21 mouse cellular contexts compared by ENCODE assay signal in genomic region chr16:55612001-55612400, GRCm38 (mm10).
"Had no signal": no experiment of that assay in that cellular context is flagged by ENCODE, and none has a peak within 500 bp of the region (broad histone marks: within the 10 kb centered on the region; RNA-seq: fewer than 3 reads in every experiment).

No protein-coding gene starts in this region.

- H3K4me3 ChIP-seq: limb, embryonic 13.5 days; liver, embryonic 12.5 days; liver, embryonic 15.5 days; lung, embryonic 15.5 days; megakaryocyte, embryonic 14.5 days; midbrain, embryonic 10.5 days; midbrain, embryonic 13.5 days; myocyte; neural tube, embryonic 13.5 days had no signal

- ATAC-seq: liver, embryonic 12.5 days; midbrain, embryonic 13.5 days; midbrain, embryonic 16.5 days had no signal

- DNase-seq: kidney, adult 9 months; kidney, postnatal 14 days; kidney, postnatal 4 days; left cerebral cortex, postnatal 4 days; liver; lung, adult 18-20 months; lung, postnatal 10 days; lung, postnatal 36 days; retina, postnatal 1 day; right cerebral cortex, postnatal 25 days; thymus, postnatal 25 days had no signal

- H3K4me2 ChIP-seq: limb, embryonic 13.5 days; liver, embryonic 12.5 days; liver, embryonic 15.5 days; lung, embryonic 15.5 days; midbrain, embryonic 13.5 days; neural tube, embryonic 13.5 days had no signal

- H3K27ac ChIP-seq: limb, embryonic 13.5 days; liver, embryonic 12.5 days; liver, embryonic 15.5 days; lung, embryonic 15.5 days; midbrain, embryonic 10.5 days; midbrain, embryonic 13.5 days; neural tube, embryonic 13.5 days had no signal

- H3K4me1 ChIP-seq: limb, embryonic 13.5 days; liver, embryonic 12.5 days; liver, embryonic 15.5 days; lung, embryonic 15.5 days; midbrain, embryonic 10.5 days; midbrain, embryonic 13.5 days; neural tube, embryonic 13.5 days had no signal

- H3K9me3 ChIP-seq: limb, embryonic 13.5 days; liver, embryonic 12.5 days; liver, embryonic 15.5 days; lung, embryonic 15.5 days; midbrain, embryonic 10.5 days; midbrain, embryonic 13.5 days; neural tube, embryonic 13.5 days had no signal

- H3K36me3 ChIP-seq: limb, embryonic 13.5 days; liver, embryonic 12.5 days; liver, embryonic 15.5 days; lung, embryonic 15.5 days; midbrain, embryonic 10.5 days; midbrain, embryonic 13.5 days; neural tube, embryonic 13.5 days had no signal

- H3K9ac ChIP-seq: limb, embryonic 13.5 days; liver, embryonic 12.5 days; liver, embryonic 15.5 days; lung, embryonic 15.5 days; midbrain, embryonic 13.5 days; neural tube, embryonic 13.5 days had no signal

- H3K27me3 ChIP-seq: limb, embryonic 13.5 days; liver, embryonic 12.5 days; liver, embryonic 15.5 days; lung, embryonic 15.5 days; megakaryocyte, embryonic 14.5 days; midbrain, embryonic 13.5 days; neural tube, embryonic 13.5 days had no signal
